Mouse (Mus musculus): ENCODE data around the gene Noto. TPM values are rescaled to one million over a fixed set of nuclear protein-coding genes. Genes with fewer than 3 reads are reported as not detected.

Noto gene
- polyA plus RNA-seq, 1 experiment from 2014 or later, result not detected

Other genes starting within 250 kb of the Noto start
- gene Emx1, start 236.4 kb upstream of the Noto start, polyA plus RNA-seq (2015; fragmentation: Nextera tagmentation; extraction: Ambion mirVana), result 12.1 and 12.9 TPM in 2 replicates
- gene Sfxn5, start 90.5 kb upstream of the Noto start, polyA plus RNA-seq (2015; fragmentation: Nextera tagmentation; extraction: Ambion mirVana), result 12.4 and 12.9 TPM in 2 replicates
- gene Rab11fip5, start 49.3 kb upstream of the Noto start, polyA plus RNA-seq (2015; fragmentation: Nextera tagmentation; extraction: Ambion mirVana), result 12.1 and 13.8 TPM in 2 replicates
- gene Smyd5, start 8.1 kb downstream of the Noto start, polyA plus RNA-seq (2015; fragmentation: Nextera tagmentation; extraction: Ambion mirVana), result 69.3 and 75.1 TPM in 2 replicates
- gene Cct7, start 27.6 kb downstream of the Noto start, polyA plus RNA-seq (2015; fragmentation: Nextera tagmentation; extraction: Ambion mirVana), result 543 and 552 TPM in 2 replicates
- gene Pradc1, start 28.1 kb downstream of the Noto start, polyA plus RNA-seq (2015; fragmentation: Nextera tagmentation; extraction: Ambion mirVana), result 37.2 and 38.3 TPM in 2 replicates
- 0.08 and 0.18 TPM in 2 replicates for gene Fbxo41, start 79.1 kb downstream of the Noto start, polyA plus RNA-seq (2015; fragmentation: Nextera tagmentation; extraction: Ambion mirVana)
- gene Egr4, start 89.7 kb downstream of the Noto start, polyA plus RNA-seq (2015; fragmentation: Nextera tagmentation; extraction: Ambion mirVana), result not detected in 2 replicates
- gene Alms1, start 163.6 kb downstream of the Noto start, polyA plus RNA-seq (2015; fragmentation: Nextera tagmentation; extraction: Ambion mirVana), result 5.3 and 6.1 TPM in 2 replicates

All from kidney, embryonic 15.5 days (tissue).